Mouse (Mus musculus) midbrain, embryonic 13.5 days (tissue): ENCODE results near the gene Ccnd2. TPM values are rescaled to one million over a fixed set of nuclear protein-coding genes. Genes with fewer than 3 reads are reported as not detected.

Source experiments
- ATAC-seq: fragments of 200-750 bp; cut with Nextera tagmentation; 2 replicates; pipeline ENCODE4 v1.8.0; 2017; ENCODE audit warnings: mild to moderate bottlenecking, moderate TSS enrichment, moderate library complexity
- H3K27ac ChIP-seq: fragments of 300-500 bp; sonication (generic); 2 replicates; pipeline ENCODE4 v1.5.1; 2015; ENCODE audit warnings: inconsistent platforms, mild to moderate bottlenecking, moderate library complexity
- H3K27me3 ChIP-seq: fragments of 300-500 bp; sonication (generic); 2 replicates; pipeline ENCODE4 v1.6.1; 2015; ENCODE audit warnings: mild to moderate bottlenecking, inconsistent platforms
- H3K36me3 ChIP-seq: fragments of 300-500 bp; sonication (generic); 2 replicates; pipeline ENCODE4 v1.6.1; 2015; ENCODE audit warnings: mild to moderate bottlenecking, inconsistent platforms
- H3K4me1 ChIP-seq: fragments of 300-500 bp; sonication (generic); replicated peaks from 2 replicates; pipeline ENCODE4 v1.6.1; 2015; ENCODE audit warnings: inconsistent platforms
- H3K4me2 ChIP-seq: fragments of 300-500 bp; sonication (generic); replicated peaks from 2 replicates; pipeline ENCODE4 v1.6.1; 2015; ENCODE audit warnings: moderate library complexity, mild to moderate bottlenecking, inconsistent platforms
- H3K4me3 ChIP-seq: fragments of 300-500 bp; sonication (generic); replicated peaks from 2 replicates; pipeline ENCODE4 v1.5.1; 2015; ENCODE audit warnings: mild to moderate bottlenecking, inconsistent platforms
- H3K9ac ChIP-seq: fragments of 300-500 bp; sonication (generic); replicated peaks from 2 replicates; pipeline ENCODE4 v1.6.1; 2015; ENCODE audit warnings: mild to moderate bottlenecking, inconsistent platforms
- H3K9me3 ChIP-seq: fragments of 300-500 bp; sonication (generic); 2 replicates; pipeline ENCODE4 v1.6.1; 2016; ENCODE audit warnings: mild to moderate bottlenecking, inconsistent platforms
- WGBS: fragments of 180-500 bp; shearing (Covaris S2); methylation state at CpG from one replicate; pipeline ENCODE4 v1.1.7; 2015; 5-methylcytosine and 5-hydroxymethylcytosine counted together
- polyA plus RNA-seq: library from polyadenylated mRNA; unstranded; fragments of >200 nt; fragmentation: Nextera tagmentation; extraction: Ambion mirVana; gene quantifications from 2 replicates; pipeline ENCODE4 v1.2.1, GENCODE M21; 2015

The Ccnd2 gene
- polyA plus RNA-seq, 1 experiment from 2014 or later, result 837 TPM

DNA sequence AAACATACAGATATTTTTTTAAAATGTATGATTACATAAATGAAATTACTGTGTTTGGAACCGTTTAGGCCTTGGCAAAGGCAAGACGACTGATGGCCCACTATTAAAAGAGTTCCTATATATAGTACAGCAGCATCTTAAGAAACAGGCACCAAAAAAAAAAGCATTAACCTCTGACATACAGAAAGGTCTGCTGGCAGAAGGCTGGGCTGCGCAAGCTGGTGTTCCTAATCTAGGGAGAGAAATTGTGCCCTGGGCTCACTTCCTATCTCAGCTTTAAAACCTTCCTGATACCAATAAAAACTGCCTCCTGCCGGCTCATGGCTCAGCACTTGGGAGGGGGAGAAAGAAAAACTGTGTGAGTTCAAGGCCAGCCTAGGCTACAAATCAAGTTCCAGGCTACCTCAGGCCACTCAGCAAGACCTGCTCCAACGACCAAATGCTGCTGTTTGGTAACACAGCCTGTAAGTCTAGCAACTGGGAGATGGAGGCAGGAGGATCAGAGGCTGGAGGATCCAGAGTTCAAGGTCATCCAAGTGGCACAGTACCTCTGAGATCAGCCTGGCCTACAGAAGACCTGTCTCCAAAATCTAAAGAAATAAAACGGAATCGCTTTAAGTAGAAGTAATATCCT, 47.5 kb downstream of the Ccnd2 start:
- no peak for ATAC-seq
- no peak overlapping the region for H3K9ac ChIP-seq
- no peak overlapping the region for H3K4me2 ChIP-seq
- no peaks in the 10 kb centered on the region for H3K27me3 ChIP-seq
- H3K4me3 ChIP-seq, result no peak overlapping the region
- H3K4me1 ChIP-seq, result peaks cover 21% of the 10 kb centered on the region
- peaks cover 27% of the 10 kb centered on the region for H3K36me3 ChIP-seq
- no peaks in the 10 kb centered on the region for H3K9me3 ChIP-seq
- WGBS, result 91% methylated on average over 7 of the region's 7 CpGs
- no peak overlapping the region for H3K27ac ChIP-seq

DNA sequence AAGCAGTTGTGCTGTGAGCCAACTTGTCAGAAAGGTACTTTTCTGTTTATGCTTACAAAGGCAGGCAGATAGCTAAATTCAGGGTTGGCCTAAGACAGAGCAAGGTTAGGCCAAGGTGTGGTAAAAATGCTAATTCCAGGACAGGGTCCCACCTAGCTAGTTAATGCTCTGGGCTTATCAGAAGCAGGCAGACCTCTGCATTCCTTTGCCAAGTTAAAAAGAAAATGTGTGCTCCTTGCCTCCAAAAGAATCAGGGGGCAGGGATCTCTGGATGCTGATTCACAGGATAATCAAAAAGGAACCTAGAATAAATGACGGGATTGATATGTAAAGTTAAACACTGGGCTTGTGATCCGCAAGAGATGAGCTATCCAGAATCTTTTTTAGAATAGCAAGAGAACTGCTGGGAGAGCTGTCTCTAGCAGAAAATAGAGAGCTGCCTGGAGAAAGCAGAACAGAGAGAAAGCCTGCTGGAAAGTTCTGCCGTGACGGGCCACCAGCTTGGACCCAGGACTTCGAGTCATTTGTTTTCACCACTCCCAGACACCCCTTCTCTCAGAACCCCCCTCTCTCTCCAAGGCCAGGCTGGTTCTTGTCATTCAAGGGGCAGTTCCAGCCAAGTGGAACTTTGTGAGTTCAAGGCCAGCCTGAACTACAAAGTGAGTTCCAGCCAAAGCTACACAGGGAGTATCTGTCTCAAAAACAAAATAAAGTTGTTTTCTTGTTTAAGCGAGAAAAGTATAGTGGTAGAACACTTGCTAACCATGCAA, 48.3 kb downstream of the Ccnd2 start:
- Histone ChIP-seq H3K4me2 (no peak overlapping the region), H3K4me3 (no peak overlapping the region), H3K9me3 (no peaks in the 10 kb centered on the region), H3K9ac (no peak overlapping the region), H3K4me1 (peaks cover 17% of the 10 kb centered on the region), H3K27ac (no peak overlapping the region), H3K36me3 (peaks cover 27% of the 10 kb centered on the region), H3K27me3 (no peaks in the 10 kb centered on the region)
- no peak for ATAC-seq
- WGBS, result 98% methylated on average over 6 of the region's 6 CpGs

DNA sequence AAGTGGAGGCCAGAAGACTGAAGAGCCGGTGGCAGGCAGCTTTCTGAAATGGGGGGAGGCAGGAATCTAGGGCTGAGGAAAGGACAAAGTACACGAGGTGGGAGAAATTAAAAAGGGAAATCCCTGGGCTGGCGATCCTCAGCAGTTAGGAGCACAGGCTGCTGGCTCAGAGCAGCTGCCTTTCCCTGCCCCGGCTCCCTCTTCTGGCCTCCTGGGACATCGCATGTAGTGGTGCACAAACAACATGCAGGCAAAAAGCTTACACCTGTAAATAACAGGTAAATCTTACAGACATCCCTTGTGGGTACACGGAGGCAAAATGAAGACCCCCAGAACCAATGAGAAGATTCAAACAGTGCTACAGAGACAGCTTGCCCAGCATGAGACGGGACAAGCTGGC, 57.4 kb downstream of the Ccnd2 start:
- H3K27me3 ChIP-seq, result no peaks in the 10 kb centered on the region
- ATAC-seq, result no peak
- no peak overlapping the region for H3K4me2 ChIP-seq
- 59% methylated on average over 7 of the region's 7 CpGs for WGBS
- no peak overlapping the region for H3K4me3 ChIP-seq
- no peak overlapping the region for H3K27ac ChIP-seq
- no peaks in the 10 kb centered on the region for H3K9me3 ChIP-seq
- peaks cover 30% of the 10 kb centered on the region for H3K36me3 ChIP-seq
- no peak overlapping the region for H3K9ac ChIP-seq
- no peaks in the 10 kb centered on the region for H3K4me1 ChIP-seq

DNA sequence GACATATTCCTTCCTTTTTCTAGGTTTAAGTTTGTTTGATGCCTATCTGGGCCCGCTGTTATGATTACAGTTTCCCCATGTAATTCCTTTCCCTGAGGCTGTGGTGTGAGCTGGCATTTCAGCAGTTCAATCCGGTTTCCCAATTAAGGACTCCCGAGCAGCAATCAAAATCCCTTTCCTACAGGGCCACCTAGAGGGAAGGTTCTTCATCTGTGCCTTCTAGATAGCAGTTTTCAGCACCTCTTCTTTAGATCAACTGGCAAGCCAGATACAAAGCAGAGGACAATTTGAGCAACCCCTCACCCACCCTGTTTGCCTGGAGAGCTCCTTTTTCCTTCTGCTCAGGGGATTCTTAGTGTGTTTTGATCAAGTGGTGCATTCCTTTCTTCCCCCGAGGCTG, 65.3 kb downstream of the Ccnd2 start:
- no peak overlapping the region for H3K27ac ChIP-seq
- no peaks in the 10 kb centered on the region for H3K9me3 ChIP-seq
- peaks cover 52% of the 10 kb centered on the region for H3K36me3 ChIP-seq
- ATAC-seq, result no peak
- WGBS, result 68% methylated on average over 4 of the region's 4 CpGs
- no peak overlapping the region for H3K9ac ChIP-seq
- no peaks in the 10 kb centered on the region for H3K4me1 ChIP-seq
- no peak overlapping the region for H3K4me2 ChIP-seq
- H3K27me3 ChIP-seq, result peaks cover 2% of the 10 kb centered on the region
- H3K4me3 ChIP-seq, result no peak overlapping the region

DNA sequence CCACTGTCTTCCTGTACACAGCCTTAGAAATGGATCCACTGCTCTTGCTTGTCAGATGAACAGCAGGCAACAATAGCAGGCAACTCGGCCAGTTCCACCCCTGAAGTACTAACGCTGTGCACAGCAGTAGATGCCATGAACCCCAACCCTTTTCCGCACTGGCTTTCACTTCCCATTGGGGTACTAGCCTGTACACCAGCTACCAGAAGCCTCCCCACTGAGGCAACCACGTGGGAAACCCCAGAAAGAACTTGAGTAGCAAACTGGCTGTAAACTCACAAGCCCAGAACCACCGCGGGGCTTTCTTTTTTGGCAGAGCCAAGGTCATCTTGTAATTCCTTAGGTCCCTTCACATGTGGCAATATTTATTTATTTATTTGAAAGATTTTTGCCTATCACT, 70.2 kb downstream of the Ccnd2 start:
- Histone ChIP-seq H3K4me2 (no peak overlapping the region), H3K36me3 (peaks cover 5% of the 10 kb centered on the region), H3K9me3 (no peaks in the 10 kb centered on the region), H3K27ac (no peak overlapping the region), H3K4me3 (no peak overlapping the region), H3K9ac (no peak overlapping the region), H3K4me1 (peaks cover 9% of the 10 kb centered on the region), H3K27me3 (peaks cover 12% of the 10 kb centered on the region)
- 70% methylated on average over 6 of the region's 6 CpGs for WGBS
- ATAC-seq, result no peak

DNA sequence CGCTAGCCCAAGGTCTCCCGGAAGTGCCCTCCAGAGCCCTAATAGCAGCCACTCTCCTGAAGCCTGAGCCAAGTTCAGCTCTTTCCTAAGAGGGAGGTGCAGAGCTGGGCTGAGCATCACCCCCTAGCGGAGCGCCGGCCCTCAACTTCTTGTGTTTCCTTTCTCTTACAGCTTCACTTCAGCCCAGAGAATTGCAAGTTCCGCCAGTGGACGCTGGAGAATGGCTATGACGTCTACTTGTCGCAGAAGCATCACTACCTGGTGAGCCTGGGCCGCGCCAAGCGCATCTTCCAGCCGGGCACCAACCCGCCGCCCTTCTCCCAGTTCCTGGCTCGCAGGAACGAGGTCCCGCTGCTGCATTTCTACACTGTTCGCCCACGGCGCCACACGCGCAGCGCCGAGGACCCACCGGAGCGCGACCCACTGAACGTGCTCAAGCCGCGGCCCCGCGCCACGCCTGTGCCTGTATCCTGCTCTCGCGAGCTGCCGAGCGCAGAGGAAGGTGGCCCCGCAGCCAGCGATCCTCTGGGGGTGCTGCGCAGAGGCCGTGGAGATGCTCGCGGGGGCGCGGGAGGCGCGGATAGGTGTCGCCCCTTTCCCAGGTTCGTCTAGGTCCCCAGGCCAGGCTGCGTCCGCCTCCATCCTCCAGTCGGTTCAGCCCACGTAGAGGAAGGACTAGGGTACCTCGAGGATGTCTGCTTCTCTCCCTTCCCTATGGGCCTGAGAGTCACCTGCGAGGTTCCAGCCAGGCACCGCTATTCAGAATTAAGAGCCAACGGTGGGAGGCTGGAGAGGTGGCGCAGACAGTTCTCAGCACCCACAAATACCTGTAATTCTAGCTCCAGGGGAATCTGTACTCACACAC, 71.9 kb downstream of the Ccnd2 start:
- peak overlapping the region; percentile 81 for H3K9ac ChIP-seq
- peak overlapping the region; percentile 87 for H3K4me2 ChIP-seq
- H3K9me3 ChIP-seq, result no peaks in the 10 kb centered on the region
- H3K27ac ChIP-seq, result peak overlapping the region; percentile 74
- peak; percentile 93 for ATAC-seq
- H3K27me3 ChIP-seq, result peaks cover 12% of the 10 kb centered on the region
- peaks cover 9% of the 10 kb centered on the region for H3K4me1 ChIP-seq
- H3K4me3 ChIP-seq, result peak overlapping the region; percentile 60
- WGBS, result under 1% methylated on average over 59 of the region's 59 CpGs
- no peaks in the 10 kb centered on the region for H3K36me3 ChIP-seq

Other genes starting within 250 kb of the Ccnd2 start
- 0.36 TPM in 1 of 2 replicates, not detected in the other for gene Dyrk4, start 230.4 kb downstream of the Ccnd2 start, polyA plus RNA-seq
- gene Rad51ap1, start 212.6 kb downstream of the Ccnd2 start, polyA plus RNA-seq, result 25.8 and 30.0 TPM in 2 replicates
- gene D6Wsu163e, start 212.2 kb downstream of the Ccnd2 start, polyA plus RNA-seq, result 30.5 and 31.0 TPM in 2 replicates
- not detected in 2 replicates for gene Fgf6, start 136.6 kb downstream of the Ccnd2 start, polyA plus RNA-seq
- gene Fgf23, start 79.3 kb downstream of the Ccnd2 start, polyA plus RNA-seq, result 0.08 TPM in 1 of 2 replicates, not detected in the other
- gene Tigar, start 42.6 kb downstream of the Ccnd2 start, polyA plus RNA-seq, result 7.3 and 8.8 TPM in 2 replicates